Mouse (Mus musculus): ENCODE results near the gene G3bp2. TPM values are rescaled to one million over a fixed set of nuclear protein-coding genes. Genes with fewer than 3 reads are reported as not detected.

The G3bp2 gene
- total and polyA plus RNA-seq, 3 experiments = 16.8 to 101 (median 67.6) TPM

GRCm38 (mm10) chr5:92019960-92020359 lies 63.6 kb downstream of the G3bp2 start:
- 0 out of 2 replicates have a peak, but pooled peaks cover 2% of the 10 kb centered on the region for H3K4me1 ChIP-seq (ENCODE audit: insufficient read depth, low read depth, low read length)
- ATAC-seq (ENCODE audit: extremely low read depth, insufficient number of reproducible peaks, low FRiP score, poor library complexity, severe bottlenecking) (no peak), DNase-seq (ENCODE audit: low spot score) (no peak)
- H3K9me3 ChIP-seq (replicated peaks) = no peaks in the 10 kb centered on the region
- no peaks in the 10 kb centered on the region for H3K36me3 ChIP-seq (replicated peaks)
- TF ChIP-seq CTCF (IDR thresholded peaks at IDR 0.05; ENCODE audit: low read depth, low read length) (no peak), POLR2AphosphoS5 (IDR thresholded peaks at IDR 0.05; ENCODE audit: insufficient replicate concordance, low read depth, low read length) (no peak), TAL1 (conservative IDR thresholded peaks at IDR 0.05; ENCODE audit: low read depth, low read length) (no peak), GATA2 (IDR thresholded peaks at IDR 0.05; ENCODE audit: borderline replicate concordance, low read depth, low read length) (no peak), GATA1 (IDR thresholded peaks at IDR 0.05; ENCODE audit: borderline replicate concordance, low read length) (no peak)
- H3K4me3 ChIP-seq (ENCODE audit: low read depth, low read length) = no peak overlapping the region
- peaks cover 11% of the 10 kb centered on the region for H3K27me3 ChIP-seq (ENCODE audit: insufficient read depth, low read length)

- Histone ChIP-seq H3K4me3 (ENCODE audit: low read depth, low read length) (no peak overlapping the region), H3K4me1 (ENCODE audit: insufficient read depth, low read depth, low read length) (no peaks in the 10 kb centered on the region), H3K27me3 (ENCODE audit: insufficient read depth, low read length) (peaks cover 6% of the 10 kb centered on the region), H3K9me3 (replicated peaks) (no peaks in the 10 kb centered on the region), H3K36me3 (replicated peaks) (no peaks in the 10 kb centered on the region)
- TF ChIP-seq CTCF (IDR thresholded peaks at IDR 0.05; ENCODE audit: low read depth, low read length) (no peak), GATA2 (IDR thresholded peaks at IDR 0.05; ENCODE audit: borderline replicate concordance, low read depth, low read length) (no peak), POLR2AphosphoS5 (IDR thresholded peaks at IDR 0.05; ENCODE audit: insufficient replicate concordance, low read depth, low read length) (no peak), GATA1 (IDR thresholded peaks at IDR 0.05; ENCODE audit: borderline replicate concordance, low read length) (no peak), TAL1 (conservative IDR thresholded peaks at IDR 0.05; ENCODE audit: low read depth, low read length) (no peak)
- DNase-seq (ENCODE audit: low spot score) (no peak), ATAC-seq (ENCODE audit: extremely low read depth, insufficient number of reproducible peaks, low FRiP score, poor library complexity, severe bottlenecking) (no peak)
Observed at GRCm38 (mm10) chr5:92011756-92012155, 71.8 kb downstream of the G3bp2 start.

- H3K9me3 ChIP-seq (replicated peaks) = no peaks in the 10 kb centered on the region
- H3K36me3 ChIP-seq (replicated peaks) = no peaks in the 10 kb centered on the region
- no peak overlapping the region for H3K4me3 ChIP-seq (ENCODE audit: low read depth, low read length)
- ATAC-seq (ENCODE audit: extremely low read depth, insufficient number of reproducible peaks, low FRiP score, poor library complexity, severe bottlenecking) (no peak), DNase-seq (ENCODE audit: low spot score) (no peak)
- peaks cover 6% of the 10 kb centered on the region for H3K27me3 ChIP-seq (ENCODE audit: insufficient read depth, low read length)
- no peaks in the 10 kb centered on the region for H3K4me1 ChIP-seq (ENCODE audit: insufficient read depth, low read depth, low read length)
- TF ChIP-seq POLR2AphosphoS5 (IDR thresholded peaks at IDR 0.05; ENCODE audit: insufficient replicate concordance, low read depth, low read length) (no peak), GATA1 (IDR thresholded peaks at IDR 0.05; ENCODE audit: borderline replicate concordance, low read length) (no peak), GATA2 (IDR thresholded peaks at IDR 0.05; ENCODE audit: borderline replicate concordance, low read depth, low read length) (no peak), TAL1 (conservative IDR thresholded peaks at IDR 0.05; ENCODE audit: low read depth, low read length) (no peak), CTCF (IDR thresholded peaks at IDR 0.05; ENCODE audit: low read depth, low read length) (no peak)
Observed at GRCm38 (mm10) chr5:92009827-92010226, 73.7 kb downstream of the G3bp2 start.

- DNase-seq (ENCODE audit: low spot score) (no peak), ATAC-seq (ENCODE audit: extremely low read depth, insufficient number of reproducible peaks, low FRiP score, poor library complexity, severe bottlenecking) (peak; percentile 45; the same call in 1 of the 2 replicates)
- H3K9me3 ChIP-seq (replicated peaks) = peaks cover 3% of the 10 kb centered on the region
- no peak overlapping the region for H3K4me3 ChIP-seq (ENCODE audit: low read depth, low read length)
- H3K4me1 ChIP-seq (ENCODE audit: insufficient read depth, low read depth, low read length) = peaks cover 11% of the 10 kb centered on the region
- no peak for TF ChIP-seq GATA1 (IDR thresholded peaks at IDR 0.05; ENCODE audit: borderline replicate concordance, low read length)
- no peak for TF ChIP-seq GATA2 (IDR thresholded peaks at IDR 0.05; ENCODE audit: borderline replicate concordance, low read depth, low read length)
- no peak for TF ChIP-seq TAL1 (conservative IDR thresholded peaks at IDR 0.05; ENCODE audit: low read depth, low read length)
- TF ChIP-seq CTCF (IDR thresholded peaks at IDR 0.05; ENCODE audit: low read depth, low read length) = no peak
- no peak for TF ChIP-seq POLR2AphosphoS5 (IDR thresholded peaks at IDR 0.05; ENCODE audit: insufficient replicate concordance, low read depth, low read length)
- H3K36me3 ChIP-seq (replicated peaks) = no peaks in the 10 kb centered on the region
- no peaks in the 10 kb centered on the region for H3K27me3 ChIP-seq (ENCODE audit: insufficient read depth, low read length)
Observed at GRCm38 (mm10) chr5:92003011-92003410, 80.5 kb downstream of the G3bp2 start.

Other genes with a start within 250 kb of the G3bp2 start
- gene Rchy1, start 120.7 kb downstream of the G3bp2 start, total RNA-seq (2014; fragmentation: Nextera tagmentation) = 51.0 and 60.9 TPM in 2 replicates
- 59.8 and 64.2 TPM in 2 replicates for gene Rchy1, start 120.7 kb downstream of the G3bp2 start, total RNA-seq (2017)
- 11.9 and 12.6 TPM in 2 replicates for gene Rchy1, start 120.7 kb downstream of the G3bp2 start, polyA plus RNA-seq (2012)
- gene Odaph, start 96.2 kb downstream of the G3bp2 start, total RNA-seq (2014; fragmentation: Nextera tagmentation) = not detected in 2 replicates
- 0.12 and 0.22 TPM in 2 replicates for gene Odaph, start 96.2 kb downstream of the G3bp2 start, total RNA-seq (2017)
- not detected in 2 replicates for gene Odaph, start 96.2 kb downstream of the G3bp2 start, polyA plus RNA-seq (2012)
- gene Cdkl2, start 39.8 kb downstream of the G3bp2 start, total RNA-seq (2014; fragmentation: Nextera tagmentation) = 0.29 and 1.4 TPM in 2 replicates
- gene Cdkl2, start 39.8 kb downstream of the G3bp2 start, total RNA-seq (2017) = 2.9 and 4.3 TPM in 2 replicates
- gene Cdkl2, start 39.8 kb downstream of the G3bp2 start, polyA plus RNA-seq (2012) = 0.02 TPM in 2 replicates
- 50.5 and 52.5 TPM in 2 replicates for gene Uso1, start 54.2 kb upstream of the G3bp2 start, total RNA-seq (2014; fragmentation: Nextera tagmentation)
- gene Uso1, start 54.2 kb upstream of the G3bp2 start, total RNA-seq (2017) = 21.3 and 21.9 TPM in 2 replicates
- 20.7 and 39.7 TPM in 2 replicates for gene Uso1, start 54.2 kb upstream of the G3bp2 start, polyA plus RNA-seq (2012)
- not detected in 2 replicates for gene U90926, start 131.7 kb upstream of the G3bp2 start, total RNA-seq (2014; fragmentation: Nextera tagmentation)
- not detected in 2 replicates for gene U90926, start 131.7 kb upstream of the G3bp2 start, total RNA-seq (2017)
- gene U90926, start 131.7 kb upstream of the G3bp2 start, polyA plus RNA-seq (2012) = not detected in 2 replicates
- gene Ppef2, start 172.6 kb upstream of the G3bp2 start, total RNA-seq (2014; fragmentation: Nextera tagmentation) = not detected in 2 replicates
- gene Ppef2, start 172.6 kb upstream of the G3bp2 start, total RNA-seq (2017) = 0.05 and 0.17 TPM in 2 replicates
- not detected in 2 replicates for gene Ppef2, start 172.6 kb upstream of the G3bp2 start, polyA plus RNA-seq (2012)
- 13.1 and 22.4 TPM in 2 replicates for gene Naaa, start 194.5 kb upstream of the G3bp2 start, total RNA-seq (2014; fragmentation: Nextera tagmentation)
- 15.1 and 17.5 TPM in 2 replicates for gene Naaa, start 194.5 kb upstream of the G3bp2 start, total RNA-seq (2017)
- gene Naaa, start 194.5 kb upstream of the G3bp2 start, polyA plus RNA-seq (2012) = 6.9 and 7.8 TPM in 2 replicates
- 76.9 and 85.3 TPM in 2 replicates for gene Sdad1, start 226.8 kb upstream of the G3bp2 start, total RNA-seq (2014; fragmentation: Nextera tagmentation)
- 66.0 and 76.9 TPM in 2 replicates for gene Sdad1, start 226.8 kb upstream of the G3bp2 start, total RNA-seq (2017)
- 62.6 and 83.4 TPM in 2 replicates for gene Sdad1, start 226.8 kb upstream of the G3bp2 start, polyA plus RNA-seq (2012)
- gene Cxcl9, start 244.4 kb upstream of the G3bp2 start, total RNA-seq (2014; fragmentation: Nextera tagmentation) = not detected in 2 replicates
- gene Cxcl9, start 244.4 kb upstream of the G3bp2 start, total RNA-seq (2017) = 0.06 TPM in 1 of 2 replicates, not detected in the other
- gene Cxcl9, start 244.4 kb upstream of the G3bp2 start, polyA plus RNA-seq (2012) = not detected in 2 replicates
- gene Art3, start 248.1 kb upstream of the G3bp2 start, total RNA-seq (2014; fragmentation: Nextera tagmentation) = not detected in 2 replicates
- 0.22 TPM in 1 of 2 replicates, not detected in the other for gene Art3, start 248.1 kb upstream of the G3bp2 start, total RNA-seq (2017)
- gene Art3, start 248.1 kb upstream of the G3bp2 start, polyA plus RNA-seq (2012) = not detected in 2 replicates